Mouse (Mus musculus) midbrain, embryonic 10.5 days (tissue): ENCODE data around the gene Gm11938. TPM values are rescaled to one million over a fixed set of nuclear protein-coding genes. Genes with fewer than 3 reads are reported as not detected.
"Not testable (repeated sequence)": the region's sequence is repeated elsewhere in the genome, so short reads cannot be mapped to it uniquely, and the experiment has no call there.

Experiments
- DNase-seq: peaks from one replicate; pipeline ENCODE4 v3.0.0-alpha.2; 2017; ENCODE audit warnings: low spot score
- H3K27ac ChIP-seq: fragments of 300-500 bp; sonication (generic); replicated peaks from 2 replicates; pipeline ENCODE4 v1.5.1; 2016; ENCODE audit warnings: mild to moderate bottlenecking
- H3K27me3 ChIP-seq: fragments of 300-500 bp; sonication (generic); 2 replicates; pipeline ENCODE4 v1.6.1; 2016; ENCODE audit warnings: low read depth, mild to moderate bottlenecking; ENCODE audit not compliant: poor library complexity, severe bottlenecking
- H3K36me3 ChIP-seq: fragments of 300-500 bp; sonication (generic); 2 replicates; pipeline ENCODE4 v1.6.1; 2016; ENCODE audit warnings: mild to moderate bottlenecking, moderate library complexity
- H3K4me1 ChIP-seq: fragments of 300-500 bp; sonication (generic); 2 replicates; pipeline ENCODE4 v1.6.1; 2016
- H3K4me3 ChIP-seq: fragments of 300-500 bp; sonication (generic); 2 replicates; pipeline ENCODE4 v1.5.1; 2016; ENCODE audit warnings: mild to moderate bottlenecking, moderate library complexity
- H3K9me3 ChIP-seq: fragments of 300-500 bp; sonication (generic); replicated peaks from 2 replicates; pipeline ENCODE4 v1.6.1; 2016; ENCODE audit warnings: mild to moderate bottlenecking
- WGBS: fragments of 180-500 bp; shearing (Covaris S2); methylation state at CpG from one replicate; pipeline ENCODE4 v1.1.7; 2016; 5-methylcytosine and 5-hydroxymethylcytosine counted together
- polyA plus RNA-seq: library from polyadenylated mRNA; unstranded; fragments of >200 nt; fragmentation: Nextera tagmentation; extraction: Ambion mirVana; gene quantifications from 2 replicates; pipeline ENCODE4 v1.2.1, GENCODE M21; 2016

Gene Gm11938
- polyA plus RNA-seq = not detected in 2 replicates

DNA sequence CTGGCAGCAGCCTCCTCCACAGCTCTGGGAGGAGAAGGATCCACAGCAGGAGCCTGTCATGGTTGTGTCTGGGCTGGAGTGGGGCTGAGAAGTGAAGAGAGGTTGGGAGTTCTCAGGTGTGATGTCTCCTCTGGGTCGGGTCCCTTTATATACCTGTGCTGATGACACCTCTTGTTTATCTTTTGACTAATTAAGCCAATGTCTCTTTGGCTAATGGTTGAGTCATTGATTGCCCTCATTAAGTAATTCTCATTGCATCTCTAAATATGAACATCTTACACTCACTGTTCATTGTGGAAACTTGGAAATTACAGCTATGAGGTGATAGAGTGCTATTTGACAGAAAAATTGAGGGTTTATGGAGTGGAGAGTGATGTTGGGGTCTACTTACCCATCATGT, at the start of gene Gm11938:
Gm11938 (minus strand) TSS at position 101 of the 400 bp plus-strand sequence.
- not testable (repeated sequence) for H3K27ac ChIP-seq, H3K4me1 ChIP-seq, H3K4me3 ChIP-seq, H3K36me3 ChIP-seq, DNase-seq, H3K27me3 ChIP-seq, H3K9me3 ChIP-seq
- WGBS = 76% methylated on average over 1 of the region's 1 CpGs

GRCm38 (mm10) chr11:99650136-99650535, 47.0 kb upstream of the Gm11938 start, which contains the start of gene Gm11555:
TSS of gene Gm11555 (minus strand) at chr11:99650236.
- Histone ChIP-seq H3K4me1 (no peaks in the 10 kb centered on the region), H3K27me3 (no peaks in the 10 kb centered on the region), H3K9me3 (no peaks in the 10 kb centered on the region), H3K27ac (no peak within 1 kb of the TSS), H3K4me3 (no peak within 1 kb of the TSS), H3K36me3 (no peaks in the 10 kb centered on the region)
- DNase-seq = no peak
- WGBS = 78% methylated on average over 2 of the region's 2 CpGs

GRCm38 (mm10) chr11:99646444-99646843, 43.3 kb upstream of the Gm11938 start:
- no peaks in the 10 kb centered on the region for H3K27me3 ChIP-seq
- no peaks in the 10 kb centered on the region for H3K36me3 ChIP-seq
- H3K4me3 ChIP-seq = no peak overlapping the region
- H3K4me1 ChIP-seq = no peaks in the 10 kb centered on the region
- no peak overlapping the region for H3K27ac ChIP-seq
- DNase-seq = no peak
- no peaks in the 10 kb centered on the region for H3K9me3 ChIP-seq
- 90% methylated on average over 15 of the region's 15 CpGs for WGBS

- WGBS = 83% methylated on average over 3 of the region's 3 CpGs
- Histone ChIP-seq H3K4me3 (no peak overlapping the region), H3K36me3 (no peaks in the 10 kb centered on the region), H3K9me3 (no peaks in the 10 kb centered on the region), H3K4me1 (no peaks in the 10 kb centered on the region), H3K27ac (no peak overlapping the region), H3K27me3 (no peaks in the 10 kb centered on the region)
- no peak for DNase-seq
Observed at GRCm38 (mm10) chr11:99644351-99644750, 41.2 kb upstream of the Gm11938 start.

DNA sequence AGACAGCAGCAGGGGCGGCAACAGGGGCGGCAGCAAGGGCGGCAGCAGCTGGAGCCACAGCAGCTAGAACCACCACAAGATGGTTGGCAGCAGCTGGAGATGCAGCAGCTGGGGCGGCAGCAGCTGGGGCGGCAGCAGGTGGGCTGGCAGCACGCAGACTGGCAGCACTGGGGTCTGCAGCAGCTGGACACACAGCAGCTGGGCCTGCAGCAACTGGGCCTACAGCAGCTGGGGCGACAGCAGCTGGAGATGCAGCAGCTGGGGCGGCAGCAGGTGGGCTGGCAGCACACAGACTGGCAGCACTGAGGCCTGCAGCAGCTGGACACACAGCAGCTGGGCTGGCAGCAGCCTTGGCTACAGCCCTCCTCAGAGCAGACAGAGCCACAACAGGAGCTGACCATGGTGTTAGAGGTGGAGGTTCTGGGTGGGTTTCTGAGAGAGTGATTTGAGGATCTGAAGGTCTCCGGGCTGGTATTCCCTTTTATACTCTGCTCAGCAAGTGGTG, 40.6 kb upstream of the Gm11938 start, which contains the start of gene Krtap4-7:
Krtap4-7 (minus strand) TSS at position 455 of the 505 bp plus-strand sequence.
- H3K36me3 ChIP-seq, H3K27me3 ChIP-seq, DNase-seq, H3K9me3 ChIP-seq, H3K4me3 ChIP-seq, H3K27ac ChIP-seq, H3K4me1 ChIP-seq: not testable (repeated sequence)
- WGBS = 82% methylated on average over 9 of the region's 9 CpGs

DNA sequence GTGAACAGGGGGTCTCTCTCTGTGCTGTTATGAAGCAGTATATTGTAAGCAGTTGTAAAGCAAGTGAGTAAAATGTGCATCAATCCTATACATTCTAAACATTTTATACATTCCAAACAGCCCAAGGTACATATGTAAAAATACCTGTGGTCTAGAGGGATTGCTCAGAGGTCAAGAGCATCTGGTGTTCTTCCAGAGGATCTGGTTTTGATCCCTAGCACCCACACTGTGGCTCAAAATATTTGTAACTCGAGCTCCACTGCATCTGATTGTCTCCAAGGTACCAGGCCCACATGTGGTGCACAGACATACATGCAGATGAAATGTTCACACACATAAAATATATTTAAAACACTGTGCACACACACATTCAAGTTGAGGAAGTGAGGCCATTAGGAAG, 37.8 kb upstream of the Gm11938 start:
- H3K27me3 ChIP-seq = no peaks in the 10 kb centered on the region
- no peak for DNase-seq
- H3K4me3 ChIP-seq = no peak overlapping the region
- H3K4me1 ChIP-seq = no peaks in the 10 kb centered on the region
- no peaks in the 10 kb centered on the region for H3K9me3 ChIP-seq
- no peaks in the 10 kb centered on the region for H3K36me3 ChIP-seq
- H3K27ac ChIP-seq = no peak overlapping the region
- WGBS = 45% methylated on average over 1 of the region's 1 CpGs

DNA sequence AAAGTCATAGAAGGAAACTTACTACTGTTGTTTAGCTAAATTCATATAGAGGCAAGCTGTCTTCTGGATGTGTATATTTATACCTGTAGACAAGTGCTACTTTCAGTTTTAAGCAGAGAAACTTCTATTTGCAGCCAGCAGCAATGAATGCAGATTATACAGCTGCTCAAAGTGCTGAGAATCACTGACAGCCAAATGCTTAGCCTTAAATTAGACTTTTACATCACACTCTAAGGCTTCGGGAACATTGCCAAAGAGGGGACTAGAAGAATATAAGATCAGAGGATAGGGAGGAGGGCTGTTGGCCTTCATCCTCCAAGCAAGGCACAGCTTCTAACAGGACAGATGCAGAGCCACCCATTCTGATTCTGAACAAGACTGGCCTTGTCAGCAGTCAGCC, 34.0 kb upstream of the Gm11938 start:
- no peak overlapping the region for H3K27ac ChIP-seq
- no peaks in the 10 kb centered on the region for H3K9me3 ChIP-seq
- no peak for DNase-seq
- WGBS = 84% methylated on average over 1 of the region's 1 CpGs
- H3K4me3 ChIP-seq = no peak overlapping the region
- peaks cover 5% of the 10 kb centered on the region for H3K4me1 ChIP-seq
- no peaks in the 10 kb centered on the region for H3K36me3 ChIP-seq
- no peaks in the 10 kb centered on the region for H3K27me3 ChIP-seq

DNA sequence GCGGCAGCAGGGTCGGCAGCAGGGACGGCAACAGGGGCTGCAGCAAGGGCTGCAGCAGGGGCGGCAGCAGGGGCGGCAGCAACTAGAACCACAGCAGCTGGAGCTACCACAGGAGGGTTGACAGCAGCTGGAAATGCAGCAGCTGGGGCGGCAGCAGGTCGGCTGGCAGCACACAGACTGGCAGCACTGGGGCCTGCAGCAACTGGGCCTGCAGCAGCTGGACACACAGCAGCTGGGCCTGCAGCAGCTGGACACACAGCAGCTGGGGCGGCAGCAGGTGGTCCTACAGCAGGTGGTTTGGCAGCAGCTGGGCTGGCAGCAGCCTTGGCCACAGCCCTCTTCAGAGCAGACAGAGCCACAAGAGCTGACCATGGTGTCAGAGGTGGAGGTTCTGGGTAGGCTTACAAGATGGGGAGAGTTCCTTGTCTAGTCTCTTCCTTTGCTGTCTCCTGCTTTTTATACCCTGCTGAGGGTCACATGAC, 31.6 kb upstream of the Gm11938 start, which contains the start of gene Krtap4-2:
Krtap4-2 (minus strand) TSS at position 432 of the 482 bp plus-strand sequence.
- WGBS = 34% methylated on average over 8 of the region's 8 CpGs

DNA sequence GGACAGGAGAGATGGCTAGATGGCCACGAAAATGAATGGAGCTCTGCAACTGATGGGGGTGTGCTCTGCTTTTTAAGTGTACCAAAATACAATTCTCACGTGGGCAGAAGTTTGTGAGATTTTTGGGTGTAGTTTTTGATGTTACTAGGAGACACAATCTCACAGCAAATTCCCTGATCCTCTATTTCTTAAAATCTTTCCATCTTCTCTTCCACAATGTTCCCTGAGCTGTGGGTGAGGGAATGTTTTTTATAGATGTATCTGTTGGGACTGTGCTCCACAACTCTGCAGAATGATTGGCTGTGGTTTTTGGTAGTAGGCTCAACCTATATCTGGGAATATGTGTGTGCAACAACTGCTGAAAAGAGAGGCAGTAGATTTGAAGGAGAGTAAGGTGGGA, 30.2 kb upstream of the Gm11938 start:
- Histone ChIP-seq H3K27ac (no peak overlapping the region), H3K4me3 (no peak overlapping the region), H3K27me3 (no peaks in the 10 kb centered on the region), H3K36me3 (no peaks in the 10 kb centered on the region), H3K4me1 (peaks cover 5% of the 10 kb centered on the region), H3K9me3 (no peaks in the 10 kb centered on the region)
- 71% methylated on average over 2 of the region's 2 CpGs for WGBS
- no peak for DNase-seq

More for the DNA sequence above, 31.6 kb upstream of the Gm11938 start, which contains the start of gene Krtap4-2:
- Histone ChIP-seq H3K4me1 (peaks cover 5% of the 10 kb centered on the region), H3K36me3 (no peaks in the 10 kb centered on the region), H3K4me3 (no peak within 1 kb of the TSS), H3K27ac (no peak within 1 kb of the TSS), H3K27me3 (no peaks in the 10 kb centered on the region), H3K9me3 (no peaks in the 10 kb centered on the region)
- no peak for DNase-seq

DNA sequence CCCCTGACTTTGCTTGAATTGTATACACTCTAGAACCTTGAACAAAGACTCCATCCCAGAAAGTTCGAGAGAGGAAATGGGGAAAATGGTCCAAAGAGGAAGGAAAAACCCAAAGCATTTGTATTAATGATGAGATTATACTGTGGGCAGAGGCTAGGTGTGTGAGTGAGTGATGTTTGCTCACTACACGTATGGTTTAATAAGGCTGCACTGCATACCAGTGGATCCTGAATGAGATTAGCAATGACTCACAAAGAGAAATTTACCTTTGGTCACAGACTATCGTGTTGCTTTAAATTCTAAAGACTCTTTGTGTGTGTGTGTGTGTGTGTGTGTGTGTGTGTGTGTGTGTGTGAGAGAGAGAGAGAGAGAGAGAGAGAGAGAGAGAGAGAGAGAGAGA, 27.8 kb upstream of the Gm11938 start:
- no peaks in the 10 kb centered on the region for H3K9me3 ChIP-seq
- H3K27ac ChIP-seq = no peak overlapping the region
- H3K4me1 ChIP-seq = peaks cover 5% of the 10 kb centered on the region
- no peaks in the 10 kb centered on the region for H3K27me3 ChIP-seq
- no peak overlapping the region for H3K4me3 ChIP-seq
- no peak for DNase-seq
- no peaks in the 10 kb centered on the region for H3K36me3 ChIP-seq
- 81% methylated on average over 3 of the region's 3 CpGs for WGBS

- Histone ChIP-seq H3K36me3 (no peaks in the 10 kb centered on the region), H3K27ac (no peak within 1 kb of the TSS), H3K27me3 (no peaks in the 10 kb centered on the region), H3K4me1 (no peaks in the 10 kb centered on the region), H3K4me3 (no peak within 1 kb of the TSS), H3K9me3 (no peaks in the 10 kb centered on the region)
- no peak for DNase-seq
- 87% methylated on average over 4 of the region's 4 CpGs for WGBS
Observed at GRCm38 (mm10) chr11:99628138-99628537, 25.0 kb upstream of the Gm11938 start, which contains the start of gene Krtap4-1. TSS of gene Krtap4-1 (minus strand) at chr11:99628238.

- Histone ChIP-seq H3K9me3 (no peaks in the 10 kb centered on the region), H3K27ac (no peak within 1 kb of the TSS), H3K27me3 (no peaks in the 10 kb centered on the region), H3K4me1 (no peaks in the 10 kb centered on the region), H3K36me3 (no peaks in the 10 kb centered on the region), H3K4me3 (no peak within 1 kb of the TSS)
- DNase-seq = no peak
- 87% methylated on average over 2 of the region's 2 CpGs for WGBS
Observed at GRCm38 (mm10) chr11:99620335-99620734, 17.2 kb upstream of the Gm11938 start, which contains the start of gene Gm11562. TSS of gene Gm11562 (minus strand) at chr11:99620435.

- Histone ChIP-seq H3K9me3 (no peaks in the 10 kb centered on the region), H3K27me3 (no peaks in the 10 kb centered on the region), H3K36me3 (no peaks in the 10 kb centered on the region), H3K4me3 (no peak within 1 kb of the TSS), H3K27ac (no peak within 1 kb of the TSS), H3K4me1 (no peaks in the 10 kb centered on the region)
- DNase-seq = no peak
- WGBS = 76% methylated on average over 3 of the region's 3 CpGs
Observed at GRCm38 (mm10) chr11:99614796-99615363, 11.8 kb upstream of the Gm11938 start, which contains the start of gene Krtap2-4. TSS of gene Krtap2-4 (minus strand) at chr11:99614846.
